Mouse (Mus musculus) bone marrow, adult 2 months (tissue): ENCODE data around the gene Gm1123.

Source experiments
- CTCF ChIP-seq: fragments of 200-500 bp; IDR thresholded peaks from 2 replicates; pipeline ENCODE4 v1.5.1; 2011; ENCODE audit warnings: low read length, control low read depth; ENCODE audit not compliant: control insufficient read depth, insufficient read depth
- POLR2A ChIP-seq: fragments of 200-500 bp; IDR thresholded peaks from 2 replicates; pipeline ENCODE4 v1.6.1; 2011; ENCODE audit warnings: low read depth, mild to moderate bottlenecking, control low read depth, low read length, borderline replicate concordance; ENCODE audit not compliant: control insufficient read depth

GRCm38 (mm10) chr9:99042641-99043040 lies 7.1 kb upstream of the Gm1123 start:
- TF ChIP-seq POLR2A (no peak), CTCF (no peak)
